Mouse (Mus musculus): ENCODE data around the gene Parm1. TPM values are rescaled to one million over a fixed set of nuclear protein-coding genes. Genes with fewer than 3 reads are reported as not detected.

Parm1 gene
- polyA plus RNA-seq, 1 experiment = 0.29 TPM

DNA sequence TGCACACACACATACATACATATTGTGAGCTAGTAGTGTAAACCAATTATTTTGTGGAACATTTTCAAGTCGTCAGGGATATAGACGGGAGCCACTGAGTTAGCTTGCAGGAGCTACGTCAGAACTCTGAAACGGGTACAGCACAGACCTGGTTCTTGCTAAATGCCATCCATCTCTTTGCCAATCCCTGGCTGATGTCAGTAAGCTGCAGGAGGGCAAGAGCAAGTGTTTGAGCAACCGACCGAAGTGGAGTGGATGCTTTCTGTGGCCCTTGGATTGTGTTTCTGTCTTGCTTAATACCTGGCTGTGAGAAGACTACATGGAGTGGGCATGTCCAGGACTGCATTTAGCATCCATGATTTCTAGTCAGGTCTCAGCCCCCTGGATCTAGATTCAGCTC is 103.8 kb downstream of the Parm1 start:
- TF ChIP-seq MYOD1 (IDR thresholded peaks at IDR 0.05; ENCODE audit: control insufficient read depth, insufficient read length, low read depth) = no peak
- no peak for TF ChIP-seq MAX (IDR thresholded peaks at IDR 0.05)
- TF ChIP-seq CEBPB (IDR thresholded peaks at IDR 0.05; ENCODE audit: low read depth) = no peak
- TF ChIP-seq FOSL1 (IDR thresholded peaks at IDR 0.05; ENCODE audit: insufficient read depth, low read length, poor library complexity, severe bottlenecking) = no peak
- TF ChIP-seq CTCF (IDR thresholded peaks at IDR 0.05; ENCODE audit: control insufficient read depth, insufficient read depth, insufficient read length) = no peak
- TF ChIP-seq USF1 (IDR thresholded peaks at IDR 0.05; ENCODE audit: low read depth) = no peak
- no peak for TF ChIP-seq MYOG (IDR thresholded peaks at IDR 0.05; ENCODE audit: control insufficient read depth, extremely low read depth, insufficient read length)
- Histone ChIP-seq H3K4me3 (ENCODE audit: insufficient read depth, poor library complexity, severe bottlenecking) (no peak overlapping the region), H3K27me3 (ENCODE audit: control insufficient read depth, insufficient read depth, insufficient read length) (no peaks in the 10 kb centered on the region), H3K36me3 (ENCODE audit: control insufficient read depth, insufficient read depth) (no peaks in the 10 kb centered on the region), H3K79me3 (ENCODE audit: low read depth) (no peaks in the 10 kb centered on the region), H3K79me2 (ENCODE audit: control insufficient read depth, insufficient read depth) (no peaks in the 10 kb centered on the region), H3ac (ENCODE audit: control insufficient read depth, insufficient read length, low read depth) (no peak overlapping the region)

DNA sequence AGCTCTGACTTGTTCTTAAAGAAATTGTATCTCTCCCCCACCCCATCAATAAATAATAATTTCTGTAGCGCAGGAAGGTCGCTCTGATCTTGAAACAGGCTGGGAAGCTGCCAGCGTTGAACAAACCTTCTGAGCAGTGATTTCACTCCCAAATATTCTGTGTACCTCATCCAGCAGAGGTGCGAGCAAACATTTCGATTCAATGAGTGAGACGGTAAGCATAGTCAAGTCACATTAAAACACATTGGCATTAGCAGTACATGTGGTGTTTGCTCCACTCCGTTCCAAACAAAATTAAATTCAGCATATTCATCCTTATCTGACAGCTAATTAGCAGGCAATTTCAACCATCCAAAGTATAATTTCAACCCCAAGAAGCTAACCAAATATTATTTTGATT is 109.4 kb downstream of the Parm1 start:
- Histone ChIP-seq H3ac (ENCODE audit: control insufficient read depth, insufficient read length, low read depth) (no peak overlapping the region), H3K27me3 (ENCODE audit: control insufficient read depth, insufficient read depth, insufficient read length) (no peaks in the 10 kb centered on the region), H3K79me3 (ENCODE audit: low read depth) (no peaks in the 10 kb centered on the region), H3K79me2 (ENCODE audit: control insufficient read depth, insufficient read depth) (no peaks in the 10 kb centered on the region), H3K4me3 (ENCODE audit: insufficient read depth, poor library complexity, severe bottlenecking) (no peak overlapping the region), H3K36me3 (ENCODE audit: control insufficient read depth, insufficient read depth) (no peaks in the 10 kb centered on the region)
- TF ChIP-seq USF1 (IDR thresholded peaks at IDR 0.05; ENCODE audit: low read depth) = no peak
- TF ChIP-seq FOSL1 (IDR thresholded peaks at IDR 0.05; ENCODE audit: insufficient read depth, low read length, poor library complexity, severe bottlenecking) = no peak
- TF ChIP-seq CEBPB (IDR thresholded peaks at IDR 0.05; ENCODE audit: low read depth) = no peak
- no peak for TF ChIP-seq CTCF (IDR thresholded peaks at IDR 0.05; ENCODE audit: control insufficient read depth, insufficient read depth, insufficient read length)
- no peak for TF ChIP-seq MYOD1 (IDR thresholded peaks at IDR 0.05; ENCODE audit: control insufficient read depth, insufficient read length, low read depth)
- no peak for TF ChIP-seq MYOG (IDR thresholded peaks at IDR 0.05; ENCODE audit: control insufficient read depth, extremely low read depth, insufficient read length)
- TF ChIP-seq MAX (IDR thresholded peaks at IDR 0.05) = no peak

DNA sequence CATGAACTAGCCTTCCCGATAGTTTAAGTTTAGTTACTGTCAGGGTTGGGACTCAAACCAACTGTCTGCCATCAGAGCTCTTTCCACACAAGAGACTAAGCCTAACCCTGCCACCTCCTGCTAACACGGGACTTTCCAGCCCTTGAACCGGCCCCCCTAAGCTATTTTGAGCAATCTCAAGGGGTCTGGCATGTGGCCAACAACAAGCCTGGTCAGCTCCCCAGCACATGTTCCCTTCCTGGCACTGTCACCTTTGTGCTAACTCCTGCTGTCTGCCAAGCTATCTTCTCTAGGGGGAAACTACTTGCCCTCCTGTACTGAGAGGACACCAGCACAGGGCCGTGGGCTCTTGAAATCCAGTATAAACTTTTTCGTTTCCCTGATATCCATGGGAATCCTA is 112.1 kb downstream of the Parm1 start:
- Histone ChIP-seq H3K27me3 (ENCODE audit: control insufficient read depth, insufficient read depth, insufficient read length) (no peaks in the 10 kb centered on the region), H3K79me3 (ENCODE audit: low read depth) (no peaks in the 10 kb centered on the region), H3K4me3 (ENCODE audit: insufficient read depth, poor library complexity, severe bottlenecking) (no peak overlapping the region), H3K36me3 (ENCODE audit: control insufficient read depth, insufficient read depth) (no peaks in the 10 kb centered on the region), H3ac (ENCODE audit: control insufficient read depth, insufficient read length, low read depth) (no peak overlapping the region), H3K79me2 (ENCODE audit: control insufficient read depth, insufficient read depth) (no peaks in the 10 kb centered on the region)
- TF ChIP-seq MAX (IDR thresholded peaks at IDR 0.05) (no peak), FOSL1 (IDR thresholded peaks at IDR 0.05; ENCODE audit: insufficient read depth, low read length, poor library complexity, severe bottlenecking) (no peak), MYOG (IDR thresholded peaks at IDR 0.05; ENCODE audit: control insufficient read depth, extremely low read depth, insufficient read length) (no peak), CEBPB (IDR thresholded peaks at IDR 0.05; ENCODE audit: low read depth) (no peak), MYOD1 (IDR thresholded peaks at IDR 0.05; ENCODE audit: control insufficient read depth, insufficient read length, low read depth) (no peak), CTCF (IDR thresholded peaks at IDR 0.05; ENCODE audit: control insufficient read depth, insufficient read depth, insufficient read length) (no peak), USF1 (IDR thresholded peaks at IDR 0.05; ENCODE audit: low read depth) (no peak)

DNA sequence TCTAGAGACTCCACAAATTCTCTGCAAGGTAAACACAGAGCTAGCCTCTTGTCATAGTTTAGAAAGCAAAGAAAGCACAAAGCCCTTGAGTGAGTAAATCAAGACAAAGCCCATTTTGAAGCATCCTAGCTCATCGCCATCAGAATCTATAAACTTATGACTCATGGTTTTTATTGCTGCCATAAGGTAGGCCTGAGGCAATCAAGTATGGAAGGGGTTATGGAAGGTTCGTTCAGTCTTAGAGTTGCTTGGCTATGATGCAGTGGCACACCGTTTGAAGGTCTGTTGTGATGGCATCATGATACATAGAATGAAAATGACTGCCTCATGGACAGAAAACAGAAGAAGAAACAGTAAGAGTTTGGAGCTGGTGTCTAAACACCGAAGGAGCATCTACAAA is 133.9 kb downstream of the Parm1 start:
- Histone ChIP-seq H3K79me2 (ENCODE audit: control insufficient read depth, insufficient read depth) (no peaks in the 10 kb centered on the region), H3K79me3 (ENCODE audit: low read depth) (no peaks in the 10 kb centered on the region), H3ac (ENCODE audit: control insufficient read depth, insufficient read length, low read depth) (no peak overlapping the region), H3K27me3 (ENCODE audit: control insufficient read depth, insufficient read depth, insufficient read length) (no peaks in the 10 kb centered on the region), H3K36me3 (ENCODE audit: control insufficient read depth, insufficient read depth) (no peaks in the 10 kb centered on the region), H3K4me3 (ENCODE audit: insufficient read depth, poor library complexity, severe bottlenecking) (no peak overlapping the region)
- TF ChIP-seq FOSL1 (IDR thresholded peaks at IDR 0.05; ENCODE audit: insufficient read depth, low read length, poor library complexity, severe bottlenecking) (no peak), CTCF (IDR thresholded peaks at IDR 0.05; ENCODE audit: control insufficient read depth, insufficient read depth, insufficient read length) (no peak), MAX (IDR thresholded peaks at IDR 0.05) (no peak), USF1 (IDR thresholded peaks at IDR 0.05; ENCODE audit: low read depth) (no peak)

DNA sequence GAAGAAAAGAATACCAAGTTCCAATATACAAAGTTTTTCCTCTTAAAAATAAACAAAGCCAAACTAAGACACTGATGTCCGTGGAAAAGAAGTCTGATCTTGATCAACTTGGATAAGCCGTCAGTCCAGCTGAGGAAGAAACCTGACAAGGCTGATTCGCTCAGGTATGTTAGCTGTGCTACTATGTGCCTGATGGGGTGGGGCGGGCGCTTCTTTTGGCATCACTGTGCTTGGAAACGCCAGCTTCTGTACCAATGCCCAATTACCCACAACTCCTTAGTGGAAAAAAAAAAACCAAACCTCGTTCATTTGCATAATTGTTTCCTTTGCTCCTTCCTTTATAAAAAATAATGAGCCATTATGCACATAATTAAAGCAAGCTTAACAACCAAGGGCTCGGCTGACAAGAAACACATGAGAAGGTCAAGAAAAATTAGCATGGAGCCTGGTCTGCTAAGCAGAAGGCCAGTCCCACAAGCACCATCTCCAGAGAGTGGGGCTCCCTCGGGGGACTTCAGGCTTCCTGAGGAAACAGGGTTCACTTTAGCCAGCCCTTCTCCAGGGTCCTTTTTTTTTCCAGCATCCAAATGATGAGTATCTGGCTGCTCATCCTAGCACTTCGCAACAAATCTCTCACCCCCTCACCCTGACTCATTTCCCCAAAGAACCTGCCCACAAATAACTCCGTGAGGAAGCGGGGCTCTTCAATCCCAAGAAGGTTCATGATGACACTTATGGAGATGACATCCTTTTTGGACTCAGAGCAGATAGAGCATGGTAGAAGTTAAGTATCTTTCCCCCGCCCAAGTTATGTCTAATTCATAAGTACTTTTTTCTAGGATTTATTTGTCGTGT is 135.9 kb downstream of the Parm1 start:
- Histone ChIP-seq H3K79me2 (ENCODE audit: control insufficient read depth, insufficient read depth) (no peaks in the 10 kb centered on the region), H3K4me3 (ENCODE audit: insufficient read depth, poor library complexity, severe bottlenecking) (no peak overlapping the region), H3K36me3 (ENCODE audit: control insufficient read depth, insufficient read depth) (no peaks in the 10 kb centered on the region), H3ac (ENCODE audit: control insufficient read depth, insufficient read length, low read depth) (no peak overlapping the region), H3K27me3 (ENCODE audit: control insufficient read depth, insufficient read depth, insufficient read length) (no peaks in the 10 kb centered on the region), H3K79me3 (ENCODE audit: low read depth) (no peaks in the 10 kb centered on the region)
- TF ChIP-seq CEBPB (IDR thresholded peaks at IDR 0.05; ENCODE audit: low read depth) (no peak), USF1 (IDR thresholded peaks at IDR 0.05; ENCODE audit: low read depth) (no peak), CTCF (IDR thresholded peaks at IDR 0.05; ENCODE audit: control insufficient read depth, insufficient read depth, insufficient read length) (no peak), FOSL1 (IDR thresholded peaks at IDR 0.05; ENCODE audit: insufficient read depth, low read length, poor library complexity, severe bottlenecking) (no peak), MYOD1 (IDR thresholded peaks at IDR 0.05; ENCODE audit: control insufficient read depth, insufficient read length, low read depth) (no peak), MYOG (IDR thresholded peaks at IDR 0.05; ENCODE audit: control insufficient read depth, extremely low read depth, insufficient read length) (no peak), MAX (IDR thresholded peaks at IDR 0.05) (no peak)

Data from C2C12 (cell line).